Mouse (Mus musculus) CH12.LX (cell line): ENCODE results near the gene Gm43738. TPM values are rescaled to one million over a fixed set of nuclear protein-coding genes. Genes with fewer than 3 reads are reported as not detected.
A peak's percentile ranks its signal among the peaks of the same experiment; 100 is the strongest.
"Not testable (repeated sequence)": the region's sequence is repeated elsewhere in the genome, so short reads cannot be mapped to it uniquely, and the experiment has no call there.

Experiments
- DNase-seq: peaks from one replicate; pipeline ENCODE4 v3.0.0-alpha.2; 2013; ENCODE audit errors: extremely low read depth
- H3K27ac ChIP-seq: 2 replicates; pipeline ENCODE4 v1.5.1; 2012; ENCODE audit warnings: low read depth, mild to moderate bottlenecking, control low read depth, moderate library complexity; ENCODE audit not compliant: insufficient read depth
- H3K27me3 ChIP-seq: replicated peaks from 2 replicates; pipeline ENCODE3; 2012; ENCODE audit warnings: inconsistent platforms
- H3K36me3 ChIP-seq, 2 experiments: replicated peaks in 1 of 2; 2 replicates each; pipeline versions ENCODE3 to v1.6.1; 2012; ENCODE audit warnings: inconsistent platforms in 1 of 2, low read length in 1 of 2, mild to moderate bottlenecking in 1 of 2, mixed read lengths in 1 of 2, moderate library complexity in 1 of 2; ENCODE audit not compliant: control insufficient read depth in 1 of 2, insufficient read depth in 1 of 2
- H3K4me1 ChIP-seq, 2 experiments: 2 replicates each; pipeline ENCODE4 v1.6.1; 2012; ENCODE audit warnings: inconsistent platforms in 1 of 2, moderate library complexity in 1 of 2; ENCODE audit not compliant: insufficient read depth in 2 of 2, control insufficient read depth in 1 of 2
- H3K4me2 ChIP-seq: 2 replicates; pipeline ENCODE4 v1.6.1; 2012; ENCODE audit warnings: low read depth, mild to moderate bottlenecking, control low read depth; ENCODE audit not compliant: poor library complexity, insufficient read depth, severe bottlenecking
- H3K4me3 ChIP-seq, 3 experiments: fragments of 150-350 bp in 1 of 3; sonication (generic) in 1 of 3; replicated peaks in 1 of 3; 2 replicates each; pipeline versions ENCODE3 to v1.5.1; 2011 to 2012; ENCODE audit warnings: low read depth in 2 of 3, low read length in 2 of 3, mild to moderate bottlenecking in 2 of 3, moderate library complexity in 2 of 3, control low read depth in 1 of 3, improper control_type of control experiment in 1 of 3, inconsistent platforms in 1 of 3, mixed read lengths in 1 of 3; ENCODE audit not compliant: poor library complexity in 1 of 3
- H3K79me2 ChIP-seq: replicated peaks from 2 replicates; pipeline ENCODE4 v1.6.1; 2012; ENCODE audit warnings: mild to moderate bottlenecking, moderate library complexity; ENCODE audit not compliant: control insufficient read depth, poor library complexity, insufficient read depth, severe bottlenecking; ENCODE audit errors: extremely low read depth
- H3K9ac ChIP-seq: 2 replicates; pipeline ENCODE4 v1.6.1; 2012; ENCODE audit warnings: low read depth, mild to moderate bottlenecking, control low read depth, moderate library complexity; ENCODE audit not compliant: insufficient read depth
- H3K9me3 ChIP-seq: replicated peaks from 2 replicates; pipeline ENCODE3; 2012; ENCODE audit warnings: low read length, inconsistent platforms, mixed read lengths
- BHLHE40 ChIP-seq: IDR thresholded peaks from 2 replicates; pipeline ENCODE4 v1.6.1; 2011; ENCODE audit warnings: mild to moderate bottlenecking, low read depth, low read length, improper control_type of control experiment
- CHD2 ChIP-seq: IDR thresholded peaks from 2 replicates; pipeline ENCODE4 v1.6.1; 2011; ENCODE audit warnings: low read length, improper control_type of control experiment
- EP300 ChIP-seq: IDR thresholded peaks from 2 replicates; pipeline ENCODE4 v1.6.1; 2011; ENCODE audit warnings: low read length, improper control_type of control experiment
- ETS1 ChIP-seq: conservative IDR thresholded peaks from 2 replicates; pipeline ENCODE4 v1.6.1; 2012; ENCODE audit warnings: low read depth, mild to moderate bottlenecking, inconsistent platforms, low read length, improper control_type of control experiment, moderate library complexity
- IRF4 ChIP-seq: IDR thresholded peaks from 2 replicates; pipeline ENCODE4 v1.6.1; 2014; ENCODE audit warnings: low read depth, mild to moderate bottlenecking, inconsistent platforms, low read length, improper control_type of control experiment
- JUN ChIP-seq: IDR thresholded peaks from 2 replicates; pipeline ENCODE4 v1.6.1; 2011; ENCODE audit warnings: low read depth, mild to moderate bottlenecking, low read length, improper control_type of control experiment, moderate library complexity; ENCODE audit not compliant: insufficient read depth
- KAT2A ChIP-seq: IDR thresholded peaks from 2 replicates; pipeline ENCODE4 v1.6.1; 2012; ENCODE audit warnings: low read length, improper control_type of control experiment, inconsistent platforms; ENCODE audit not compliant: insufficient replicate concordance
- MAX ChIP-seq: IDR thresholded peaks from 2 replicates; pipeline ENCODE4 v1.6.1; 2011; ENCODE audit warnings: low read length, improper control_type of control experiment
- MAZ ChIP-seq: IDR thresholded peaks from 2 replicates; pipeline ENCODE4 v1.6.1; 2012; ENCODE audit warnings: low read depth, mild to moderate bottlenecking, inconsistent platforms, low read length, improper control_type of control experiment, moderate library complexity
- MEF2A ChIP-seq: IDR thresholded peaks from 2 replicates; pipeline ENCODE4 v1.6.1; 2014; ENCODE audit warnings: low read depth, mild to moderate bottlenecking, inconsistent platforms, low read length, improper control_type of control experiment, borderline replicate concordance
- MYC ChIP-seq: IDR thresholded peaks from 2 replicates; pipeline ENCODE4 v1.6.1; 2011; ENCODE audit warnings: low read depth, mild to moderate bottlenecking, improper control_type of control experiment, low read length
- NRF1 ChIP-seq: IDR thresholded peaks from 2 replicates; pipeline ENCODE4 v1.6.1; 2014; ENCODE audit warnings: low read depth, mild to moderate bottlenecking, inconsistent platforms, low read length, improper control_type of control experiment, moderate library complexity
- SMC3 ChIP-seq: IDR thresholded peaks from 2 replicates; pipeline ENCODE4 v1.6.1; 2011; ENCODE audit warnings: low read depth, low read length, improper control_type of control experiment
- TCF12 ChIP-seq: IDR thresholded peaks from 2 replicates; pipeline ENCODE4 v1.6.1; 2014; ENCODE audit warnings: low read depth, mild to moderate bottlenecking, inconsistent platforms, low read length, improper control_type of control experiment
- ZNF384 ChIP-seq: IDR thresholded peaks from 2 replicates; pipeline ENCODE4 v1.6.1; 2012; ENCODE audit warnings: low read depth, low read length, improper control_type of control experiment, inconsistent platforms
- dilution Hi-C: fragments of 300-500 bp; cut with MboI; formaldehyde crosslinking; loops from 2 replicates; pipeline ENCODE4 v1.14.3; 2020; ENCODE audit warnings: low sequenced_read_pairs; ENCODE audit not compliant: extremely low pct_unique_long_range_greater_than_20kb, extremely low pct_ligation_motif_present
- in situ Hi-C: fragments of 300-500 bp; cut with MboI; formaldehyde crosslinking; loops from 3 replicates; pipeline ENCODE4 v1.14.3; 2019; ENCODE audit warnings: low sequenced_read_pairs, low pct_ligation_motif_present, low pct_unique_long_range_greater_than_20kb, mixed read lengths
- polyA plus RNA-seq: library from polyadenylated mRNA; unstranded; fragments of >175 nt; gene quantifications from 2 replicates; pipeline ENCODE4 v1.2.1, GENCODE M21; 2012; ENCODE audit warnings: low read depth; ENCODE audit not compliant: insufficient read length
- total RNA-seq, 2 experiments: library from RNA; depleted of rRNA; stranded (reverse); fragments of 300-350 nt in 1 of 2; fragments of >200 nt in 1 of 2; gene quantifications; 2 replicates each; pipeline ENCODE4 v1.2.3; 2012 to 2014

Gm43738 gene
- total and polyA plus RNA-seq, 3 experiments = not detected

DNA sequence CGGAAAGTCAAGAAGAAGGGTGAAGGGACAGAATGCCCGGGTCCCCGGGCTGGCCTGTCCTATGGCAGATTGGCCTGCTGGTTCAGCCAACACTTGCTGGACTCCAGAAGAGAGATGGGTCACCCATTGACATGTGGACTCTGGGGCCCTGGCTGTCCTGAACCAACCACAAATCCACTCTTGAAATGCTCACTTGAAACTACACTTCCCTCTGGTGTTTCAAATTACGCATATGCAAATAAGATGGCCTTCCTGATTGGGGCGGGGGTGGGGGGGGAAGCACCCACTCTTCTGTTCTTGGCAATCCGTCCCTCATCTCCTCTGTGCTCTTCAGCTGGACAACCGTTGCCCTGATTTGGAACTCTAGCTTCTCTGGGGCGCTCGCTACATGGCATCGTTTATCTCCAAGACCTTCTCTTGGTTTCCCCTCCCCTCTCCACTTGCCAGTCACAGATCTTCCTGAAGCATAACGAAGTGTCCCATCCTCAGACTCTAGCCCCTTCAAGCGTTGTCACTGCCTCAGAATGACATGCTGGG lies 16.2 kb downstream of the Gm43738 start (continued):
- TF ChIP-seq IRF4 (peak; percentile 60; the same call in 1 of the 2 replicates), KAT2A (no peak), SMC3 (no peak), MYC (peak; percentile 46; the same call in 1 of the 2 replicates)

- Histone ChIP-seq H3K9ac (0 out of 2 replicates have a peak overlapping the region, but pooled peaks have one; percentile 2), H3K4me3 (no peak overlapping the region), H3K36me3 (peaks cover 8 to 22% of the 10 kb centered on the region in 2 experiments), H3K27ac (peak overlapping the region; percentile 72), H3K4me2 (peak overlapping the region; percentile 85), H3K4me1 (peaks cover 35 to 77% of the 10 kb centered on the region in 2 experiments), H3K9me3 (no peaks in the 10 kb centered on the region), H3K79me2 (no peaks in the 10 kb centered on the region), H3K27me3 (no peaks in the 10 kb centered on the region)
- in situ Hi-C loops (no loop called here), dilution Hi-C loops (no loop called here)
- no peak for DNase-seq
- TF ChIP-seq CHD2 (no peak), ZNF384 (peak; percentile 58; the same call in 1 of the 2 replicates), JUN (no peak), MAZ (no peak), MEF2A (peak; percentile 86; the same call in 1 of the 2 replicates), EP300 (0 out of 2 replicates have a peak, but pooled peaks have one; percentile 27), TCF12 (peak; percentile 20; the same call in 1 of the 2 replicates), MAX (peak; percentile 6; the same call in 1 of the 2 replicates), ETS1 (peak; percentile 49; the same call in 1 of the 2 replicates), BHLHE40 (0 out of 2 replicates have a peak, but pooled peaks have one; percentile 24), NRF1 (0 out of 2 replicates have a peak, but pooled peaks have one; percentile 11)
These were observed 16.8 kb downstream of the Gm43738 start for GRCm38 (mm10) chr3:89084133-89084532.

GRCm38 (mm10) chr3:89082287-89082686 lies 18.6 kb downstream of the Gm43738 start:
- H3K27me3 ChIP-seq, H3K9me3 ChIP-seq: not testable (repeated sequence)
- TF ChIP-seq ZNF384 = peak; percentile 91
- TF ChIP-seq, all 38 proteins: peak for 1; not testable (repeated sequence) for 37
- in situ Hi-C loops, H3K79me2 ChIP-seq, DNase-seq, H3K9ac ChIP-seq, H3K4me3 ChIP-seq, dilution Hi-C loops: not testable (repeated sequence)
- H3K27ac ChIP-seq = peak overlapping the region; percentile 74; the same call in 1 of the 2 replicates
- H3K4me2 ChIP-seq = peak overlapping the region; percentile 27; the same call in 1 of the 2 replicates
- H3K4me1 ChIP-seq = peaks cover 21 to 59% of the 10 kb centered on the region in 2 experiments
- H3K36me3 ChIP-seq = peaks cover 12 to 36% of the 10 kb centered on the region in 2 experiments
